Mouse (Mus musculus) spleen, adult 18-20 months (tissue): ENCODE results near the gene Kctd7.

Experiments used
- DNase-seq, 2 experiments: peaks; one replicate each; pipeline ENCODE4 v3.0.0; 2022; ENCODE audit warnings: mixed read lengths in 2 of 2

The Kctd7 gene

GRCm38 (mm10) chr5:130144334-130145312, at the start of gene Kctd7:
Gene Kctd7 (plus strand): TSS chr5:130144861.
- DNase-seq: peak; percentile 88 to 89

- DNase-seq: no peak
Measured at GRCm38 (mm10) chr5:130096754-130097153, 47.9 kb upstream of the Kctd7 start.

- DNase-seq: no peak
Measured at GRCm38 (mm10) chr5:130097837-130098236, 46.8 kb upstream of the Kctd7 start.

DNA sequence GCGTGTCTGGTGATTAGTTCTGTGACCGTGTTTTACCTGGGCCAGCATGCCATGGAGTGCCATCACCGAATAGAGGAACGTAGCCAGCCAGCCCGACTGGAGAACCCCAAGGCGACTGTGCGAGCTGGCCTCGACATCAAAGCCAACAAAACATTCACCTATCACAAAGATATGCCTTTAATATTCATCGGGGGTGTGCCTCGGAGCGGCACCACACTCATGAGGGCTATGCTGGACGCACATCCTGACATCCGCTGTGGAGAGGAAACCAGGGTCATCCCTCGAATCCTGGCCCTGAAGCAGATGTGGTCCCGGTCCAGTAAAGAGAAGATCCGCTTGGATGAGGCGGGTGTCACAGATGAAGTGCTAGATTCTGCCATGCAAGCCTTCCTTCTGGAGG, 42.9 kb upstream of the Kctd7 start:
- DNase-seq: no peak

- no peak for DNase-seq
Measured at GRCm38 (mm10) chr5:130109348-130109747, 35.3 kb upstream of the Kctd7 start.

DNA sequence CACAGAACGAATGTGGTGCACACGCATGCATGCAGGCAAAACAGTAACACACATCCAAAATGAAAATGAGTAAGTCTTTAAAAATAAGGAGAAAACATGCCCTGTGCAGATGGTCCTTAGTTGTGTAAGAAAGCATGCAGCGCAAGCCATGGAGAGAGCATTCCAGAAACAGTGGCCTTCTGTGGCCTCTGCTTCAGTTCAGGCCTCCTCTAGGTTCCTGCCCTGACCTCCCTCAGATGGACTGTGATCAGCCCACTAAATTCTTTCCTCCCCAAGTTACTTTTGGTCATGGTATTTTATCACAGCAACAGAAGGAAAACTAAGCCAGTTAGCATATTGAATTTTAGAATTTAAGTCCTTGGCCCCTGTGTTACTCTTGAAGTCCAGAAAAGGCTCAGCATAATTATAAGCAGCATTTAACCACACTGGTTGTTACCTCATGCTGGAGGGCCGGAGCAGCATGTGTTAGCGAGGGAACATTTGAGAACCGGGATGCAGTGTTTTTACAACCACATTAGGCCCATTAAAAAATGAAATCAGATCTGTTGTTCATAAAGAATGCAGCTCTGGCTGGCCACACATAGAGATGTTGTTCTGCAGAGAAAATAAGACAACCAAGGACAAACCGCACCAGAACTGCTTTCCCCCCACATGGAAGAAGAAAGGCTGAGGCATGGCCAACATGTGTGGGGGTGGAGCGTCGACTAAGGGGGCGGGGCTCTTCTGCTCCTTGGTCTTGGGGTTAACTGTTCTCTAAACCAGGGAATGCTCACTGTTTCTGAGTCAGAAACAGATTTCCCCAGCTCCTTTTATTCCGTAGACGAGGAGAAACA, 33.8 kb upstream of the Kctd7 start:
- no peak for DNase-seq

- DNase-seq: no peak
Measured at GRCm38 (mm10) chr5:130112653-130113052, 32.0 kb upstream of the Kctd7 start.

GRCm38 (mm10) chr5:130116116-130116515, 28.5 kb upstream of the Kctd7 start:
- no peak for DNase-seq

- no peak for DNase-seq
Measured at GRCm38 (mm10) chr5:130116857-130117256, 27.8 kb upstream of the Kctd7 start.

DNA sequence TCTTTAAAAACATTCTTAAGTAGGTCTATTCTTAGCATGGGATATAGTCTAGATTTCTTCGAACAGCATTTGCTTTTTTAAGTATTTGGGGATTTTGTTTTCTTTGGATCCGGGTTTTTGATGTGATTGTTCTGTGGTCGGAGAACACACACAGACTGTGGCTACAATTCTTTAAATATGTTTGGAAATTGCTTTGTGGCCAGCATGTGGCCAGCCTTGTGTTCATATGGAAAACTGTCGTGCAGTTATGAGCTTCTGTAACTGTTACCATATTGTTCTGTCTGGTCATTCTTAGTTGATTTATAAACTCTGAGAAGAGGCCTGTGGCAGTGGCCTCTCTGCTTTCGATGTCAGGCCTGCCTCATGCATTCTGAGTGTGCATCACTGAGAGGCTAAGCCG, 26.7 kb upstream of the Kctd7 start:
- no peak for DNase-seq

GRCm38 (mm10) chr5:130119236-130119635, 25.4 kb upstream of the Kctd7 start:
- no peak for DNase-seq

DNA sequence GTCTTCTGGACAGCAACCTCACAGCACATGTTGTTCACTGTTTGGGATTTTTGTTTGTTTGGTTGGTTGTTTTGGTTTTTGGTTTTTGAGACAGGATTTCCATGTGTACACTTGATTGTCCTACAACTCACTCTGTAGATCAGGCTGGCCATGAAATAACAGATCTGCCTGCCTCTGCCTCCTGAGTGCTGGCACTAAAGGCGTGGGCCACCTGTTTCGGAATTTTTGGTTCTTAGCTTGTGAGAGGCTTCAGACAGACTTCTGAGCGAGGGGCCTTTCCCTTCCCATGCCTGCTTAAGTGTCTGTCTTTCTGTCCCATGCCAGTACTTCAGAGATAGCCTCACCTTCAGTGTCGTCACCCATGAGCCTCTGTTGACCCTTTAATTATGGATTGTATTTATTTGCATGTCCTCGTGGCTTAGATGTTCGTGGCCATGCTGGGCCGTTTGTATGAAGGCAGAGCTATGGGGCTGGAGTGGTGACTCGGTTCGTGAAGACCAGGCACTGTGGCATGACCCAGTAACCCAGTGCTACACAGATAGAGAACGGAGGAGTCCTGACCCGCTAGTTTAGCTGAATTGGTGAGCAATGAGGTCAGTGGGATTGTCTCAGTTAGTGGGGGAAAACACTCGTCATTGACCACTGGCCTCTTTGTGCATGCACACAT, 24.5 kb upstream of the Kctd7 start:
- DNase-seq: no peak

GRCm38 (mm10) chr5:130120904-130121303, 23.8 kb upstream of the Kctd7 start:
- no peak for DNase-seq

DNA sequence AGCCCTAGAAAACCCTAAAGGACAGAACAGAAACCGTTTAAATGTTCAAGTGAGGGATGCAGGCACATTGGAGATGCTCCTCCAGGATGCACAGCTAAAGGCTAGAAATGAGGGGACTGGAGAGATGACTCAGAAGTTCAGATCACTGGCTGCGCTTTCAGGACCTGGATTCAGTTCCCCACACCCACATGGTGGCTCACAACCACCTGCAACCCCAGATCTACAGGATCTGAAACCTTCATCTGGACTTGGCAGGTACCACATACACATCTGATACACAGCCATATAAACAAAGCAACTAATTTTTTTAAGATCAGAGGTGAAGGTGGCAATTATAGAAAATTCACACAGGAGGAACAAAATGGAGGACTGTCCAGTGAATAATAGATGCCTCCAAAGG, 22.3 kb upstream of the Kctd7 start:
- DNase-seq: no peak

- DNase-seq: no peak
Measured at GRCm38 (mm10) chr5:130124271-130124670, 20.4 kb upstream of the Kctd7 start.

GRCm38 (mm10) chr5:130128686-130129523, 15.8 kb upstream of the Kctd7 start:
- DNase-seq: no peak

GRCm38 (mm10) chr5:130129524-130129793, 15.2 kb upstream of the Kctd7 start:
- DNase-seq: no peak

- DNase-seq: no peak
Measured at GRCm38 (mm10) chr5:130136597-130136996, 8.1 kb upstream of the Kctd7 start.

DNA sequence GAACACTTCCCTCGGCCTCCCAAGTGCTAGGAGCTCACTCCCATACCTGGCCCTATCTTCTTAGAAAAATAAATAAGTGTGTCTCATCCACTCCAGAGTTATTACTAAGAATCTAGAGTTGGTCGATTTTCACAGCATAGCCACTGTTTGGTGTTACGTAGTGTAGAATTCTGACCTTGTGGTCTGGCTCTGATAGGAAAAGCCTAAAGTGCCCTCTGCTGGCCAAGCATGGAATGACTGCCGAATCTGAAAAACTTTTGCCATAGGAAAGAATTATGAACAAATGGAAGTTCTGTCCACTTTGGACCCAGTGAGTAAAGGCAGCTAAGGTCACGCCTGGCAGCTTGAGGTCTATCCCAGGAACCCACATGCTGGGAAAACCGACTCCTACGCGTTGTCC, 5.3 kb upstream of the Kctd7 start:
- DNase-seq: peak; percentile 52 to 77

GRCm38 (mm10) chr5:130141138-130141537, 3.5 kb upstream of the Kctd7 start:
- DNase-seq: no peak

DNA sequence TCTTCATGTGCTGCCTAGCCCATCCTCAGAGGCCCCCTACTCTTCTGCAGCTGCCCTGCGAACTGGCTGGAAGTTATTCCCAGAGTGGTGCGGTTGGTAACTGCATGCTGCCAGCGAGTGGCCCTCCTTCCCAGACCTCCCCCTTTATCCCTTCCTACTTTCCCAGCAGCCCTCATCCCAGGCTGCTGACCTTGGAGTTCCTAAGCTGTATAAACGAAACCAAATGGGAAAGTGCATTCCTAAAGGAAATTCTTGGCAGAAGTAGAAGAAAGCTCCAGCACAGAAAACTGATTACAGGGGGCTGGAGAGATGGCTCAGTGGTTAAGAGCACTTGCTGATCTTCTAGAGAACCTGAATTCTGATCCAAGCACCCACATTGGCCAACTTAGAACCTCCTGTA, 2.6 kb upstream of the Kctd7 start:
- no peak for DNase-seq

- no peak for DNase-seq
Measured at GRCm38 (mm10) chr5:130143101-130143500, 1.6 kb upstream of the Kctd7 start.

DNA sequence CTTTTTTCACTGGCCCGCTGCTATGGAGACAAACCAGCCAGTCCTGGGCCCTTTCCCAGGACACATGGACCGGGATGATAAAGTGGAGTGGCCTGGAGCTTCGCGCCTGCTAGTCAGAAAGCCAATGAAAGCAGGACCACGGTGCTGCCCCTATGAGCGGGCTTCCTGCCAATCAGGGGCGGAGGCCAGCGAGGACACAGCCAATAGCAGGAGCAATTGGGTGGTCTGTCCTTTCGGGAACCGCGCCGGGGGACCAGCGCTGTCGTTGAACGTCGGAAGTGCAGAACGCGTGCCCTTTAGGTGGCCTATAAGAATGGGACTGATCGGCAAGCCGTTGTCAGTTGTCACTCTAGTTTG, 706 bp upstream of the Kctd7 start:
- DNase-seq: peak; percentile 52 to 61
